Mouse (Mus musculus) limb, embryonic 15.5 days (tissue): ENCODE results near the gene Ceacam1. TPM values are rescaled to one million over a fixed set of nuclear protein-coding genes. Genes with fewer than 3 reads are reported as not detected.
"Not testable (repeated sequence)": the region's sequence is repeated elsewhere in the genome, so short reads cannot be mapped to it uniquely, and the experiment has no call there.

ENCODE experiments used
- ATAC-seq: fragments of 200-750 bp; cut with Nextera tagmentation; 2 replicates; pipeline ENCODE4 v1.8.0; 2017; ENCODE audit warnings: low read depth, moderate TSS enrichment; ENCODE audit not compliant: insufficient number of reproducible peaks, low FRiP score, low TSS enrichment
- H3K27ac ChIP-seq: fragments of 300-500 bp; sonication (generic); 2 replicates; pipeline ENCODE4 v1.5.1; 2015; ENCODE audit warnings: moderate library complexity, mild to moderate bottlenecking, inconsistent platforms
- H3K27me3 ChIP-seq: fragments of 300-500 bp; sonication (generic); 2 replicates; pipeline ENCODE4 v1.6.1; 2015; ENCODE audit warnings: inconsistent platforms
- H3K36me3 ChIP-seq: fragments of 300-500 bp; sonication (generic); 2 replicates; pipeline ENCODE4 v1.6.1; 2015; ENCODE audit warnings: inconsistent platforms
- H3K4me1 ChIP-seq: fragments of 300-500 bp; sonication (generic); 2 replicates; pipeline ENCODE4 v1.6.1; 2015; ENCODE audit warnings: inconsistent platforms
- H3K4me2 ChIP-seq: fragments of 300-500 bp; sonication (generic); 2 replicates; pipeline ENCODE4 v1.6.1; 2015; ENCODE audit warnings: mild to moderate bottlenecking, inconsistent platforms
- H3K4me3 ChIP-seq: fragments of 300-500 bp; sonication (generic); 2 replicates; pipeline ENCODE4 v1.5.1; 2015; ENCODE audit warnings: mild to moderate bottlenecking, inconsistent platforms
- H3K9ac ChIP-seq: fragments of 300-500 bp; sonication (generic); 2 replicates; pipeline ENCODE4 v1.6.1; 2015; ENCODE audit warnings: inconsistent platforms
- H3K9me3 ChIP-seq: fragments of 300-500 bp; sonication (generic); 2 replicates; pipeline ENCODE4 v1.6.1; 2016; ENCODE audit warnings: inconsistent platforms
- WGBS: fragments of 180-500 bp; shearing (Covaris S2); methylation state at CpG from one replicate; pipeline ENCODE4 v1.1.7; 2015; 5-methylcytosine and 5-hydroxymethylcytosine counted together
- polyA plus RNA-seq: library from polyadenylated mRNA; unstranded; fragments of >200 nt; fragmentation: Nextera tagmentation; extraction: Ambion mirVana; gene quantifications from 2 replicates; pipeline ENCODE4 v1.2.1, GENCODE M21; 2015

Gene Ceacam1
- polyA plus RNA-seq, 1 experiment from 2014 or later, result 1.5 TPM

- not testable (repeated sequence) for ATAC-seq
Observed at GRCm38 (mm10) chr7:25477752-25478093, 320 bp upstream of the Ceacam1 start.

GRCm38 (mm10) chr7:25471821-25472220 is 5.6 kb downstream of the Ceacam1 start:
- 83% methylated on average over 6 of the region's 6 CpGs for WGBS
- not testable (repeated sequence) for H3K27me3 ChIP-seq, H3K27ac ChIP-seq, H3K4me3 ChIP-seq, H3K9me3 ChIP-seq, H3K9ac ChIP-seq, H3K4me2 ChIP-seq, ATAC-seq, H3K4me1 ChIP-seq, H3K36me3 ChIP-seq

More at GRCm38 (mm10) chr7:25477752-25478093, 320 bp upstream of the Ceacam1 start:
- 58% methylated on average over 2 of the region's 2 CpGs for WGBS
- H3K9me3 ChIP-seq, H3K27ac ChIP-seq, H3K9ac ChIP-seq, H3K4me3 ChIP-seq, H3K4me1 ChIP-seq, H3K36me3 ChIP-seq, H3K4me2 ChIP-seq, H3K27me3 ChIP-seq: not testable (repeated sequence)

- H3K9me3 ChIP-seq, H3K4me3 ChIP-seq, H3K27me3 ChIP-seq, H3K9ac ChIP-seq, ATAC-seq, H3K27ac ChIP-seq, H3K4me1 ChIP-seq, H3K4me2 ChIP-seq, H3K36me3 ChIP-seq: not testable (repeated sequence)
- 73% methylated on average over 3 of the region's 3 CpGs for WGBS
Observed at GRCm38 (mm10) chr7:25465586-25465985, 11.8 kb downstream of the Ceacam1 start.

- H3K9me3 ChIP-seq, result no peaks in the 10 kb centered on the region
- no peaks in the 10 kb centered on the region for H3K36me3 ChIP-seq
- no peak overlapping the region for H3K4me3 ChIP-seq
- 57% methylated on average over 1 of the region's 1 CpGs for WGBS
- ATAC-seq, result no peak
- H3K4me1 ChIP-seq, result no peaks in the 10 kb centered on the region
- no peak overlapping the region for H3K9ac ChIP-seq
- H3K27ac ChIP-seq, result no peak overlapping the region
- no peak overlapping the region for H3K4me2 ChIP-seq
- H3K27me3 ChIP-seq, result no peaks in the 10 kb centered on the region
Observed at GRCm38 (mm10) chr7:25465010-25465409, 12.4 kb downstream of the Ceacam1 start.

GRCm38 (mm10) chr7:25462033-25462337 is 15.4 kb downstream of the Ceacam1 start:
- no CpG with 5 or more reads among the region's 1 CpGs for WGBS
- not testable (repeated sequence) for H3K27ac ChIP-seq, H3K9me3 ChIP-seq, ATAC-seq, H3K27me3 ChIP-seq, H3K36me3 ChIP-seq, H3K4me1 ChIP-seq, H3K9ac ChIP-seq, H3K4me2 ChIP-seq, H3K4me3 ChIP-seq

GRCm38 (mm10) chr7:25461336-25462032 is 15.9 kb downstream of the Ceacam1 start:
- H3K4me3 ChIP-seq, ATAC-seq, H3K4me2 ChIP-seq, H3K9me3 ChIP-seq, H3K27me3 ChIP-seq, H3K4me1 ChIP-seq, H3K9ac ChIP-seq, H3K27ac ChIP-seq, H3K36me3 ChIP-seq: not testable (repeated sequence)
- 45% methylated on average over 4 of the region's 5 CpGs for WGBS

- no peak overlapping the region for H3K4me3 ChIP-seq
- WGBS, result 77% methylated on average over 3 of the region's 3 CpGs
- no peak for ATAC-seq
- H3K27ac ChIP-seq, result no peak overlapping the region
- H3K27me3 ChIP-seq, result no peaks in the 10 kb centered on the region
- no peak overlapping the region for H3K4me2 ChIP-seq
- H3K4me1 ChIP-seq, result no peaks in the 10 kb centered on the region
- no peak overlapping the region for H3K9ac ChIP-seq
- no peaks in the 10 kb centered on the region for H3K9me3 ChIP-seq
- no peaks in the 10 kb centered on the region for H3K36me3 ChIP-seq
Observed at GRCm38 (mm10) chr7:25452103-25452502, 25.3 kb downstream of the Ceacam1 start.

GRCm38 (mm10) chr7:25449913-25450890 is 27.2 kb downstream of the Ceacam1 start:
- Histone ChIP-seq H3K4me2 (no peak overlapping the region), H3K27ac (no peak overlapping the region), H3K9me3 (no peaks in the 10 kb centered on the region), H3K27me3 (no peaks in the 10 kb centered on the region), H3K36me3 (no peaks in the 10 kb centered on the region), H3K9ac (no peak overlapping the region), H3K4me3 (no peak overlapping the region), H3K4me1 (no peaks in the 10 kb centered on the region)
- WGBS, result 65% methylated on average over 9 of the region's 9 CpGs
- ATAC-seq, result no peak

- H3K4me1 ChIP-seq, result no peaks in the 10 kb centered on the region
- H3K36me3 ChIP-seq, result no peaks in the 10 kb centered on the region
- ATAC-seq, result no peak
- 82% methylated on average over 6 of the region's 6 CpGs for WGBS
- no peak overlapping the region for H3K4me2 ChIP-seq
- H3K27me3 ChIP-seq, result no peaks in the 10 kb centered on the region
- no peak overlapping the region for H3K4me3 ChIP-seq
- no peaks in the 10 kb centered on the region for H3K9me3 ChIP-seq
- no peak overlapping the region for H3K9ac ChIP-seq
- H3K27ac ChIP-seq, result no peak overlapping the region
Observed at GRCm38 (mm10) chr7:25440816-25441153, 36.6 kb downstream of the Ceacam1 start.

- no peak for ATAC-seq
- Histone ChIP-seq H3K4me2 (no peak overlapping the region), H3K4me1 (no peaks in the 10 kb centered on the region), H3K4me3 (no peak overlapping the region), H3K36me3 (no peaks in the 10 kb centered on the region), H3K9me3 (no peaks in the 10 kb centered on the region), H3K27me3 (no peaks in the 10 kb centered on the region), H3K27ac (no peak overlapping the region), H3K9ac (no peak overlapping the region)
- whole genome bisulfite sequencing, result 75% methylated on average over 9 of the region's 9 CpGs
Observed at GRCm38 (mm10) chr7:25439978-25440815, 37.2 kb downstream of the Ceacam1 start.

GRCm38 (mm10) chr7:25439124-25439822 is 38.1 kb downstream of the Ceacam1 start:
- Histone ChIP-seq H3K27ac (no peak overlapping the region), H3K4me3 (no peak overlapping the region), H3K4me2 (no peak overlapping the region), H3K9me3 (no peaks in the 10 kb centered on the region), H3K36me3 (no peaks in the 10 kb centered on the region), H3K9ac (no peak overlapping the region), H3K4me1 (0 out of 2 replicates have a peak, but pooled peaks cover under 1% of the 10 kb centered on the region), H3K27me3 (no peaks in the 10 kb centered on the region)
- no peak for ATAC-seq
- WGBS, result 80% methylated on average over 8 of the region's 8 CpGs
